Mouse (Mus musculus): ENCODE data around the gene Gm906.
"Not testable (repeated sequence)": the region's sequence is repeated elsewhere in the genome, so short reads cannot be mapped to it uniquely, and the experiment has no call there.

Gm906 gene

GRCm38 (mm10) chr13:50250208-50250607 is at the start of gene Gm906:
Gene Gm906 (minus strand): TSS chr13:50250308.
- not testable (repeated sequence) for DNase-seq (ENCODE audit: low read depth)

- DNase-seq (ENCODE audit: low read depth): not testable (repeated sequence)
These were observed 33.2 kb upstream of the Gm906 start for GRCm38 (mm10) chr13:50283308-50283707.

DNA sequence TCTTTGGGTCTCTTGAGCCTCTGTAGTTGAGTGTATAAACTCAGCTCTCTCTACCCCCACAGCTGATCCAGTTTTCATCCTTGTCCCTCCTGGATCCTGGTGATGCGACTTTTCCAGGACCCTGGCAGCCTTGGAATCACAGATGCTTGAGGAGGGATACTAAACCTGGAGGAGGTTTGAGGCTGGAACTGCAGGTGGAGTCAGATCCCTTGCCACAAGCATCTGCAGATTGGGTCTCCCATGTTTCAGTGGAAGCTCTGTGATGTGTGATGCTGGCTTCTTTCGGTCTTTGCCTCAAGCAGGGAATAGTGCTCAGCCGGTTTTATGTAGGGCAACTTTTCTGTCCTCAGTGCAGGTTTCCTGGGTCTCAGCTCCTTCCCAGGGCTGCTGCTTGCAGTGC is 13.6 kb downstream of the Gm906 start:
- DNase-seq (ENCODE audit: low read depth): no peak

GRCm38 (mm10) chr13:50211842-50212241 is 38.3 kb downstream of the Gm906 start:
- peak; percentile 9 for DNase-seq (ENCODE audit: low read depth)

DNA sequence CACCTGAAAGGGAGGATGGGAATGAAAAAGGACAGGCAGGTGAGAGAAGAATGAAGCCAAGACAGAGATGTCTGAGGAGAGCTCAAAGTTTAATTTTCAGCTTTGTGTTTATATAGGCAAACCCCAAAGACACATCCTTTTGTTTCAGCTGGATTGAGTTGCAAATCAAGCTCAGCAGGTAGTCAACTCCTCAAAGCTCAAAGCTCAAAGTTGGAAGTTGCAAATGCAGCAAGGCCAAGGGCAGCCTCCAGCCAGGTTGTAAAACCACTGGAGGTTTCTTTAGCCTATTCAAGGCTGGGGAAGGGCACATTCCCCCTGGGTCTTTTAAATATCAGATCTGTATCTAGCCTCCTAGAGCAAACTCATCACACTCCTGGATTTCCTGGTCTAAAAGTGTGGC is 39.9 kb downstream of the Gm906 start:
- not testable (repeated sequence) for DNase-seq (ENCODE audit: low read depth)

GRCm38 (mm10) chr13:50209651-50210050 is 40.5 kb downstream of the Gm906 start:
- DNase-seq (ENCODE audit: low read depth): not testable (repeated sequence)

DNA sequence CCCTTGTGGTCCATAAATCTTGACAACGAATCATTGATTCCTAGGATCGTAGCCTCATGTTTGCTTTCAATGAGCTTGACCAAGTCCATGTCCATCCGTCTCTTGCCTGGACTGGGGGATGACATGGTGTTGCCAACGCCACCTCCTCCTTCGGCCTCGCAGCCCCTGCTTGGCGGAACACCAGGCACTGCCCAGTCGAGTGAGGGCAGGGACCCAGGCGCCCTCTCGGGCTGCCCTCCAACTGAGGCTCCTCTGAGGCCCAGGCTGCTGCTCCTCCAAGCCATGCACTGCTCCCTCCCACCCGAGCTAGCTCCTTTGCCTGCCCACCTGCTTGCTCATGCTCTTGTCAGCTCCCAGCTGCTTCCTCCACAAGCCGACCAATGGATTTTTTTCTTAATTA is 42.1 kb downstream of the Gm906 start:
- DNase-seq (ENCODE audit: low read depth): no peak

DNA sequence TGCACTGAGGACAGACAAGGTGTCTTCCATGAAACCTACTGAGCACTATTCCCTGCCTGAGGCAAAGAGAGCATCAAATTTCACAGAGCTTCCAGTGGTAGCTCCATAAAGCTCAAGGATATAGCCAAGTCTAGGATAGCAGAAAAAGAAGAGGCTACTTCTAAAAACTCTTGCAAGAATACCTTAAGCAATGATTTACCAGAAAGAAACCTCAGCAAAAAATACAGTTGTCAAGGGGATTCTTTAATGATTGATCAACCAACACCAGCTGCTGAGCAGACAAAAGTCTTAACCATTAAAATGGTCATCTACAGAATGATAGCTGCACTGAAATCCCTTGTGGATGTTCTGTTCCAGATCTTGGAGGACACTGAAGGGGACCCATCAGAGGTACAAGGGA is 53.3 kb downstream of the Gm906 start:
- DNase-seq (ENCODE audit: low read depth): not testable (repeated sequence)
